8 mouse cellular contexts compared by ENCODE assay signal in the genomic region with DNA sequence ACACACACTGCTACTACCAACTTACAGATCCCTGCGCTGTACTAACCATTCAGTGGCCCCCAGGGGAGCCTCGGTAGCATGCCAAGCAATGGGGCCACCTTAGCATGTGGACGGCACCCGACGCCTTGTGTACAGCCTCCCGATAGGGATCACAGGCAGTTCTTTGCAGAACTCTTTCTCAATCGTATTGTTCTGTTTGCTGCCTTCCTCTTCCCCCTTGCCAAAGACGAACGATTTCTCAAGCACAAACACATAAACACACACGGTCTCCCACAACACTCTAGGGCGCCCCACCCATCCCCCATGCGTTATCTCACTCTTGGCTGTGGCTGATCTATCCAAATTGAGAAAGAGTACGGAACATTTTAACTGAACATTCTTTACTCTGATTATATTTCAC.
A peak's percentile ranks its signal among the peaks of the same experiment; 100 is the strongest.
DNase-seq lines count a peak whose midpoint lies in the region; ATAC-seq and TF ChIP-seq lines count a peak whose summit lies in the region.

No protein-coding gene starts in this region.

- H3K27ac ChIP-seq in layer of hippocampus, adult 2 months: peak overlapping the region; percentile 77

- no peak for ATAC-seq in activated CD4-positive, CD25-positive, alpha-beta regulatory T cell, adult 4 months

- no peak overlapping the region for H3K4me3 ChIP-seq in layer of hippocampus, adult 2 months

- no peak for TF ChIP-seq CTCF in layer of hippocampus, adult 2 months (conservative IDR thresholded peaks at IDR 0.05)

- no peak for DNase-seq in layer of hippocampus, adult 2 months (ENCODE audit: low spot score in 2 of 2)
- no peak for DNase-seq in layer of hippocampus, postnatal 14 days (ENCODE audit: low spot score in 2 of 2)
- peak; percentile 79 for DNase-seq in gastrocnemius, postnatal 14 days
- DNase-seq in lung, adult 18-20 months: peak; percentile 93 to 96
- peak; percentile 71 for DNase-seq in testis, postnatal 14 days (ENCODE audit: low spot score)
- DNase-seq in cerebellum, adult 11 months: no peak
- no peak for DNase-seq in thymus, postnatal 14 days

- intact Hi-C loops in gastrocnemius, postnatal 14 days (cut with DNase I; ENCODE audit: low total_unique reads): no loop called here

Comparison
In these comparisons a context has a peak if more than half of its experiments do, and no peak if none do; other contexts are left out.
1. DNase-seq: peak in gastrocnemius, postnatal 14 days (single experiment), lung, adult 18-20 months (2 of 2) and testis, postnatal 14 days (single experiment); none in layer of hippocampus, adult 2 months (0 of 2), layer of hippocampus, postnatal 14 days (0 of 2), cerebellum, adult 11 months (single experiment) and thymus, postnatal 14 days (single experiment).